Mouse (Mus musculus): Measurements from ENCODE around the gene Ndufs7. TPM values are rescaled to one million over a fixed set of nuclear protein-coding genes. Genes with fewer than 3 reads are reported as not detected.

Ndufs7 gene
- total and polyA plus RNA-seq, 2 experiments from 2014 or later: 193 to 358 TPM

DNA sequence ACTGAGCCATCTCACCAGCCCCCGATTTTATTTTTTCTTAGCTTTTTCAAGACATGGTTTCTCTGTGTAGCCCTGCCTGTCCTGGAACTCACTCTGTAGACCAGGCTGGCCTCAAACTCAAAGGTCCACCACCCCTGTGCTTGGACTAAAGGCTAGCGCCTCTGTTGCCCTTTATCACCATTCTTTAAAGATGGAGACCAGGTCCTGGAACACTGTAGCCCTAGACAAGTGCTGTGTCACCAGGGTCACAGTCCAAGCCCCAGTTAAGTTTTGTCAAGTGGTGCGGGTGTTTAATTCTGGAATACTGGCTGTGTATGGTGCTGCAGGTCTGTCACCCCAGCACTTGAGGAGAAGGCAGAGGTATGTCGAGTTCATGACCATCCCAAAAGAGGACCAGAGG is 11.9 kb upstream of the Ndufs7 start:
- no peaks in the 10 kb centered on the region for H3K9me3 ChIP-seq (ENCODE audit: low read length)
- no peak overlapping the region for H3K27ac ChIP-seq (ENCODE audit: low read depth, low read length)
- no peak overlapping the region for H3K4me2 ChIP-seq (ENCODE audit: low read depth, low read length, poor library complexity, severe bottlenecking)
- H3K4me1 ChIP-seq (ENCODE audit: insufficient read depth, low read length): peaks cover 7% of the 10 kb centered on the region; the same call in 1 of the 2 replicates
- no peak overlapping the region for H3K9ac ChIP-seq (replicated peaks; ENCODE audit: low read length, poor library complexity, severe bottlenecking)
- no peaks in the 10 kb centered on the region for H3K27me3 ChIP-seq (ENCODE audit: insufficient read depth, low read length)
- DNase-seq (ENCODE audit: low spot score): no peak
- no peak overlapping the region for H3K4me3 ChIP-seq (ENCODE audit: low read depth, low read length)
- peaks cover 78% of the 10 kb centered on the region for H3K36me3 ChIP-seq (ENCODE audit: insufficient read depth, low read length)
- ATAC-seq (ENCODE audit: low FRiP score): no peak
- no peak for TF ChIP-seq CTCF (IDR thresholded peaks at IDR 0.05)
- WGBS: 83% methylated on average over 4 of the region's 4 CpGs

DNA sequence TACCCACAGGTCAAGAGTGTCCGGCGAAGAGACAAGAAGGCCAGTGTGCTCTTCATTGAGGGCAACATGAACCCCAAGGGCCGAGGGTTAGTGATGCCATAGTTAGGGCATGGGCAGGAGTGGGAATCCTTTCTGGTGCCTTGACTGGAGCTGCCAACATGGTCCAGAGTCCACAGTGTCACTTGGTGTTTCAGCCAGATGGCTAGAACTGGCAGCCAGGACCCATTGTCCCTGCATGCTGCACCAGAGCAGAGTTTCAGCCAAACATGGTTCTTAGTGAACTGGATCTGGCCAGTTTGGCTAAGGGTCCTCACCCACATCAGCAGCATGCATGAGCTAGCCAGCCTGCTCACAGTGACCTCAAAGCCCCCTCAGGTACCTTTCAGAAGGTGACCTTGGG is 10.6 kb upstream of the Ndufs7 start:
- peaks cover 2% of the 10 kb centered on the region; the same call in 1 of the 2 replicates for H3K4me1 ChIP-seq (ENCODE audit: insufficient read depth, low read length)
- no peaks in the 10 kb centered on the region for H3K9me3 ChIP-seq (ENCODE audit: low read length)
- peaks cover 73% of the 10 kb centered on the region for H3K36me3 ChIP-seq (ENCODE audit: insufficient read depth, low read length)
- no peak overlapping the region for H3K9ac ChIP-seq (replicated peaks; ENCODE audit: low read length, poor library complexity, severe bottlenecking)
- DNase-seq (ENCODE audit: low spot score): no peak
- no peaks in the 10 kb centered on the region for H3K27me3 ChIP-seq (ENCODE audit: insufficient read depth, low read length)
- WGBS: 84% methylated on average over 3 of the region's 3 CpGs
- TF ChIP-seq CTCF (IDR thresholded peaks at IDR 0.05): no peak
- H3K4me3 ChIP-seq (ENCODE audit: low read depth, low read length): no peak overlapping the region
- H3K4me2 ChIP-seq (ENCODE audit: low read depth, low read length, poor library complexity, severe bottlenecking): no peak overlapping the region
- no peak overlapping the region for H3K27ac ChIP-seq (ENCODE audit: low read depth, low read length)
- ATAC-seq (ENCODE audit: low FRiP score): no peak

DNA sequence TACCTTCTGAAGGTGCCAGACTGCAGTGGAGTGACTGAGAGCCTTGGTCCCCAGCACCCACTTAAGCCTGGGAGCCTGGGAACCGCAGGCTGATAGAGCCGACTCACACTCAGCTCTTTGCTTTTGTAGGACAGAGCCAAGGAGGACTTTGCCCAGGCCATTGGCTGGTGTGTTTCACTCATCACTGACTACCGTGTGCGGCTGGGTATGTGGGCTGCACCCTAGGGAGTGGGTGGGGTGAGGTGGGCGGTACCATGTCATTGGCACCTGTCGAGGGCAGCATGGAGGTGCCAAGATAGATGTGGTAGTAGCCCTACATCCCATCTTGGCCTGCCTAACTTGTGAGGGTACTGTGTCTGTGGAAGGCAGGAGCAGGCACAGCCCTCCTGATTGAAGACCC is 9.1 kb upstream of the Ndufs7 start:
- Histone ChIP-seq H3K36me3 (ENCODE audit: insufficient read depth, low read length) (peaks cover 78% of the 10 kb centered on the region), H3K27me3 (ENCODE audit: insufficient read depth, low read length) (no peaks in the 10 kb centered on the region), H3K9me3 (ENCODE audit: low read length) (no peaks in the 10 kb centered on the region), H3K4me3 (ENCODE audit: low read depth, low read length) (no peak overlapping the region), H3K27ac (ENCODE audit: low read depth, low read length) (no peak overlapping the region), H3K9ac (replicated peaks; ENCODE audit: low read length, poor library complexity, severe bottlenecking) (no peak overlapping the region), H3K4me2 (ENCODE audit: low read depth, low read length, poor library complexity, severe bottlenecking) (no peak overlapping the region), H3K4me1 (ENCODE audit: insufficient read depth, low read length) (no peaks in the 10 kb centered on the region)
- WGBS: 82% methylated on average over 6 of the region's 6 CpGs
- DNase-seq (ENCODE audit: low spot score) (no peak), ATAC-seq (ENCODE audit: low FRiP score) (no peak)
- TF ChIP-seq CTCF (IDR thresholded peaks at IDR 0.05): no peak

DNA sequence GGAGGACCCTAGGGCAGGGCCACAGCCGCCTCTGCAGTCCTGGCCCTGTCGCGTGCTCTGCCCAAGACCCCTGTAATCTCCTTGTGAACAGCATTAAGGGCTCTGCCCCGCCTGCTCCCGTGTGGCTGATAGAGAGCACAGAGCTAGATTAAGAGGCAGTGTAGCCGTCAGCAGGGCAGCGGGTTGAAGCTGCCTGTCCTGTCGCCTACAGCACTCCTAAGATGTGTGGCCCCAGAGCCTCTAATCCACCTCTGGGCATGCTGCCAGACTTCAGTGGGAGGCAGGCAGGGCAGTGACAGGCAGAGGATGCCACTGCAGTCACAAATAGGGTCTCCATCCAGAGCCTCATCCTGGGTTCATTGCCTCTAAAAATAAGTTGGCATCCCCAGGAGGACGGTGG is 6.8 kb upstream of the Ndufs7 start:
- Histone ChIP-seq H3K9me3 (ENCODE audit: low read length) (no peaks in the 10 kb centered on the region), H3K4me3 (ENCODE audit: low read depth, low read length) (no peak overlapping the region), H3K4me2 (ENCODE audit: low read depth, low read length, poor library complexity, severe bottlenecking) (no peak overlapping the region), H3K4me1 (ENCODE audit: insufficient read depth, low read length) (0 out of 2 replicates have a peak, but pooled peaks cover 2% of the 10 kb centered on the region), H3K27ac (ENCODE audit: low read depth, low read length) (0 out of 2 replicates have a peak overlapping the region, but pooled peaks have one; percentile 32), H3K27me3 (ENCODE audit: insufficient read depth, low read length) (no peaks in the 10 kb centered on the region), H3K9ac (replicated peaks; ENCODE audit: low read length, poor library complexity, severe bottlenecking) (no peak overlapping the region), H3K36me3 (ENCODE audit: insufficient read depth, low read length) (peaks cover 61% of the 10 kb centered on the region)
- WGBS: 25% methylated on average over 9 of the region's 9 CpGs
- no peak for ATAC-seq (ENCODE audit: low FRiP score)
- DNase-seq (ENCODE audit: low spot score): peak; percentile 42
- no peak for TF ChIP-seq CTCF (IDR thresholded peaks at IDR 0.05)

DNA sequence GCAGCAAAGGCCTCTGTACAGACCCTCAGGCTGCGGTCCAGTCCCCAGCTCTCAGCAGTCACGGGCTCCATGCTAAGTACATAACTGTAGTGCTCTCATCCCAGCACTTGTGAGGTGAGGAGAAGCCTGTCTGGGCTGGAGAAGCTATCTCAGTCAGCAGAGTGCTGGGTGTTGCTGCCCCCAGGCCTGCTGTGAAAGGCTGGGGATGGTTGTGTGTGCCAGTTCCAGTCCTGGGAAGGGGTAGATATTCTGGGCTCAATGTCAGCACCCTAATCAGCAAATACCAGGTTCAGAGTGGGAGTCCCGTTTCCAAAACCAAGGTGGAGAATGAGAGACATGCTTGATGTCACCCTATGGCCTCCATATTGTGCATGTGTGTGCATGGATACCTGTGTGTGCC is 6.3 kb upstream of the Ndufs7 start:
- no peak for ATAC-seq (ENCODE audit: low FRiP score)
- Histone ChIP-seq H3K27me3 (ENCODE audit: insufficient read depth, low read length) (no peaks in the 10 kb centered on the region), H3K4me3 (ENCODE audit: low read depth, low read length) (no peak overlapping the region), H3K9ac (replicated peaks; ENCODE audit: low read length, poor library complexity, severe bottlenecking) (no peak overlapping the region), H3K36me3 (ENCODE audit: insufficient read depth, low read length) (peaks cover 56% of the 10 kb centered on the region), H3K4me1 (ENCODE audit: insufficient read depth, low read length) (0 out of 2 replicates have a peak, but pooled peaks cover 2% of the 10 kb centered on the region), H3K9me3 (ENCODE audit: low read length) (no peaks in the 10 kb centered on the region), H3K27ac (ENCODE audit: low read depth, low read length) (no peak overlapping the region), H3K4me2 (ENCODE audit: low read depth, low read length, poor library complexity, severe bottlenecking) (no peak overlapping the region)
- DNase-seq (ENCODE audit: low spot score): no peak
- no peak for TF ChIP-seq CTCF (IDR thresholded peaks at IDR 0.05)
- 63% methylated on average over 3 of the region's 3 CpGs for WGBS

DNA sequence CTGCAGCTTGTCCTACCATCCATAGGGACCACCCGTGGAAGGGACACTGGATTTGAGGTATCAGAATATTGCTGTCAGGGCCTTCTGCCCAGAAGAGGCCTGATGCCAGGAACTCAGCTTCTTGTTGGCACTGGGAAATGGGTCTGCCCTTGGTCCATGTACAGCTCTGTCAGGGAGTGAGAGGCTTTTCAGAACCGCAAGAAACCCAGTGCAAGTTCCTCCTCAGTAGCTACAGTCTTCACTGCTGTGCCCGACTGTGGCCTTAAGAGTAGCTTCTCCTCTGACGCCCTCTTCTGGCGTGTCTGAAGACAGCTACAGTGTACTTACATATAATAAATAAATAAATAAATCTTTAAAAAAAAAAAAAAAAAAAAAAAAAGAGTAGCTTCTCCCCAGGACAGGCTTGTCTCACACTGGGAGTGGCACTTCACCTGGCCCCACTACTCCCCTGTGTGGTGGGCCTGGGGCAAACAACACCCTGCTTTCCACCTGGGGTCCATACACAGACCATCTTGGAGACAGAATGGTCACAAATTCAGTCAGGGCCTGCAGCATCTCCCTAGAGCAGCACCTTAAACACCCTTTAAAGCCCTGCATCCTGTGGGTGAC is 4.0 kb upstream of the Ndufs7 start:
- H3K36me3 ChIP-seq (ENCODE audit: insufficient read depth, low read length): peaks cover 34% of the 10 kb centered on the region
- DNase-seq (ENCODE audit: low spot score) (peak; percentile 87), ATAC-seq (ENCODE audit: low FRiP score) (no peak)
- peak; percentile 66 for TF ChIP-seq CTCF (IDR thresholded peaks at IDR 0.05)
- WGBS: 23% methylated on average over 5 of the region's 5 CpGs
- H3K27ac ChIP-seq (ENCODE audit: low read depth, low read length): no peak overlapping the region
- H3K9me3 ChIP-seq (ENCODE audit: low read length): no peaks in the 10 kb centered on the region
- H3K9ac ChIP-seq (replicated peaks; ENCODE audit: low read length, poor library complexity, severe bottlenecking): peak overlapping the region; percentile 2; the same call in 1 of the 2 replicates
- no peak overlapping the region for H3K4me3 ChIP-seq (ENCODE audit: low read depth, low read length)
- H3K4me1 ChIP-seq (ENCODE audit: insufficient read depth, low read length): peaks cover 3% of the 10 kb centered on the region; the same call in 1 of the 2 replicates
- H3K4me2 ChIP-seq (ENCODE audit: low read depth, low read length, poor library complexity, severe bottlenecking): no peak overlapping the region
- no peaks in the 10 kb centered on the region for H3K27me3 ChIP-seq (ENCODE audit: insufficient read depth, low read length)
